Mouse (Mus musculus) neural tube, embryonic 12.5 days (tissue): ENCODE measurements around the gene Arntl. TPM values are rescaled to one million over a fixed set of nuclear protein-coding genes. Genes with fewer than 3 reads are reported as not detected.

Experiments used
- ATAC-seq: fragments of 200-750 bp; cut with Nextera tagmentation; 2 replicates; pipeline ENCODE4 v1.8.0; 2017; ENCODE audit warnings: low read depth, mild to moderate bottlenecking, moderate TSS enrichment, moderate library complexity; ENCODE audit not compliant: low FRiP score
- H3K27ac ChIP-seq: fragments of 300-500 bp; sonication (generic); 2 replicates; pipeline ENCODE4 v1.5.1; 2016
- H3K27me3 ChIP-seq: fragments of 300-500 bp; sonication (generic); replicated peaks from 2 replicates; pipeline ENCODE4 v1.6.1; 2016; ENCODE audit warnings: mild to moderate bottlenecking
- H3K36me3 ChIP-seq: fragments of 300-500 bp; sonication (generic); 2 replicates; pipeline ENCODE4 v1.6.1; 2016; ENCODE audit warnings: mild to moderate bottlenecking
- H3K4me1 ChIP-seq: fragments of 300-500 bp; sonication (generic); 2 replicates; pipeline ENCODE4 v1.6.1; 2016
- H3K4me2 ChIP-seq: fragments of 300-500 bp; sonication (generic); replicated peaks from 2 replicates; pipeline ENCODE4 v1.6.1; 2016; ENCODE audit warnings: mild to moderate bottlenecking
- H3K4me3 ChIP-seq: fragments of 300-500 bp; sonication (generic); 2 replicates; pipeline ENCODE4 v1.5.1; 2016
- H3K9ac ChIP-seq: fragments of 300-500 bp; sonication (generic); 2 replicates; pipeline ENCODE4 v1.6.1; 2016; ENCODE audit warnings: mild to moderate bottlenecking
- H3K9me3 ChIP-seq: fragments of 300-500 bp; sonication (generic); 2 replicates; pipeline ENCODE4 v1.6.1; 2016; ENCODE audit warnings: mild to moderate bottlenecking
- WGBS: fragments of 180-500 bp; shearing (Covaris S2); methylation state at CpG from one replicate; pipeline ENCODE4 v1.1.7; 2016; 5-methylcytosine and 5-hydroxymethylcytosine counted together
- polyA plus RNA-seq: library from polyadenylated mRNA; unstranded; fragments of >200 nt; fragmentation: Nextera tagmentation; extraction: Ambion mirVana; gene quantifications from 2 replicates; pipeline ENCODE4 v1.2.1, GENCODE M21; 2016

Gene Arntl
- polyA plus RNA-seq, 1 experiment from 2014 or later, result 7.6 TPM

- H3K36me3 ChIP-seq, result no peaks in the 10 kb centered on the region
- H3K4me2 ChIP-seq, result no peak overlapping the region
- no peaks in the 10 kb centered on the region for H3K4me1 ChIP-seq
- ATAC-seq, result no peak
- H3K9ac ChIP-seq, result no peak overlapping the region
- no peak overlapping the region for H3K4me3 ChIP-seq
- no peaks in the 10 kb centered on the region for H3K9me3 ChIP-seq
- H3K27ac ChIP-seq, result no peak overlapping the region
- 58% methylated on average over 9 of the region's 9 CpGs for WGBS
- no peaks in the 10 kb centered on the region for H3K27me3 ChIP-seq
Measured at GRCm38 (mm10) chr7:113188566-113188965, 18.7 kb upstream of the Arntl start.

GRCm38 (mm10) chr7:113191787-113192186 is 15.5 kb upstream of the Arntl start:
- Histone ChIP-seq H3K36me3 (no peaks in the 10 kb centered on the region), H3K27ac (no peak overlapping the region), H3K4me1 (no peaks in the 10 kb centered on the region), H3K9ac (no peak overlapping the region), H3K9me3 (no peaks in the 10 kb centered on the region), H3K4me3 (no peak overlapping the region), H3K27me3 (no peaks in the 10 kb centered on the region), H3K4me2 (no peak overlapping the region)
- 72% methylated on average over 1 of the region's 1 CpGs for WGBS
- no peak for ATAC-seq

GRCm38 (mm10) chr7:113192714-113193365 is 14.4 kb upstream of the Arntl start:
- no peak overlapping the region for H3K4me2 ChIP-seq
- no peaks in the 10 kb centered on the region for H3K27me3 ChIP-seq
- no peak overlapping the region for H3K27ac ChIP-seq
- 0 out of 2 replicates have a peak, but pooled peaks cover 2% of the 10 kb centered on the region for H3K4me1 ChIP-seq
- no peak overlapping the region for H3K4me3 ChIP-seq
- no peaks in the 10 kb centered on the region for H3K36me3 ChIP-seq
- 59% methylated on average over 8 of the region's 8 CpGs for WGBS
- no peak for ATAC-seq
- H3K9ac ChIP-seq, result no peak overlapping the region
- no peaks in the 10 kb centered on the region for H3K9me3 ChIP-seq

- Histone ChIP-seq H3K27ac (no peak overlapping the region), H3K9ac (no peak overlapping the region), H3K27me3 (no peaks in the 10 kb centered on the region), H3K4me1 (0 out of 2 replicates have a peak, but pooled peaks cover 2% of the 10 kb centered on the region), H3K9me3 (no peaks in the 10 kb centered on the region), H3K36me3 (no peaks in the 10 kb centered on the region), H3K4me2 (no peak overlapping the region), H3K4me3 (no peak overlapping the region)
- ATAC-seq, result no peak
Measured at GRCm38 (mm10) chr7:113193872-113194271, 13.4 kb upstream of the Arntl start.

- H3K36me3 ChIP-seq, result no peaks in the 10 kb centered on the region
- no peak overlapping the region for H3K4me2 ChIP-seq
- no peak overlapping the region for H3K27ac ChIP-seq
- no peaks in the 10 kb centered on the region for H3K27me3 ChIP-seq
- H3K9ac ChIP-seq, result no peak overlapping the region
- ATAC-seq, result no peak
- H3K9me3 ChIP-seq, result no peaks in the 10 kb centered on the region
- no peak overlapping the region for H3K4me3 ChIP-seq
- 0 out of 2 replicates have a peak, but pooled peaks cover 2% of the 10 kb centered on the region for H3K4me1 ChIP-seq
- 69% methylated on average over 2 of the region's 2 CpGs for WGBS
Measured at GRCm38 (mm10) chr7:113195271-113195670, 12.0 kb upstream of the Arntl start.

- no peak for ATAC-seq
- Histone ChIP-seq H3K9me3 (no peaks in the 10 kb centered on the region), H3K9ac (no peak overlapping the region), H3K4me2 (no peak overlapping the region), H3K4me3 (no peak overlapping the region), H3K36me3 (no peaks in the 10 kb centered on the region), H3K4me1 (0 out of 2 replicates have a peak, but pooled peaks cover 2% of the 10 kb centered on the region), H3K27me3 (no peaks in the 10 kb centered on the region), H3K27ac (no peak overlapping the region)
- 87% methylated on average over 3 of the region's 3 CpGs for WGBS
Measured at GRCm38 (mm10) chr7:113196171-113196570, 11.1 kb upstream of the Arntl start.

GRCm38 (mm10) chr7:113197161-113197775 is 10.0 kb upstream of the Arntl start:
- Histone ChIP-seq H3K4me2 (no peak overlapping the region), H3K27ac (no peak overlapping the region), H3K9ac (no peak overlapping the region), H3K27me3 (no peaks in the 10 kb centered on the region), H3K4me3 (no peak overlapping the region), H3K4me1 (0 out of 2 replicates have a peak, but pooled peaks cover 2% of the 10 kb centered on the region), H3K9me3 (no peaks in the 10 kb centered on the region), H3K36me3 (no peaks in the 10 kb centered on the region)
- 55% methylated on average over 10 of the region's 10 CpGs for WGBS
- no peak for ATAC-seq

- ATAC-seq, result no peak
- WGBS, result 58% methylated on average over 3 of the region's 3 CpGs
- no peaks in the 10 kb centered on the region for H3K9me3 ChIP-seq
- peaks cover 23% of the 10 kb centered on the region for H3K27me3 ChIP-seq
- no peak overlapping the region for H3K27ac ChIP-seq
- H3K36me3 ChIP-seq, result no peaks in the 10 kb centered on the region
- H3K4me3 ChIP-seq, result no peak overlapping the region
- no peak overlapping the region for H3K4me2 ChIP-seq
- peaks cover 5% of the 10 kb centered on the region; the same call in 1 of the 2 replicates for H3K4me1 ChIP-seq
- H3K9ac ChIP-seq, result no peak overlapping the region
Measured at GRCm38 (mm10) chr7:113201584-113201983, 5.7 kb upstream of the Arntl start.

- Histone ChIP-seq H3K9me3 (no peaks in the 10 kb centered on the region), H3K9ac (peak overlapping the region; percentile 73), H3K4me1 (peaks cover 13% of the 10 kb centered on the region), H3K4me2 (peak overlapping the region; percentile 84), H3K27ac (no peak overlapping the region; the same call in 1 of the 2 replicates), H3K4me3 (peak overlapping the region; percentile 82), H3K27me3 (peaks cover 61% of the 10 kb centered on the region), H3K36me3 (no peaks in the 10 kb centered on the region)
- peak; percentile 79 for ATAC-seq
- under 1% methylated on average over 95 of the region's 98 CpGs for WGBS
Measured at GRCm38 (mm10) chr7:113207471-113208387, 464 bp downstream of the Arntl start.

GRCm38 (mm10) chr7:113208388-113208753 is 1.1 kb downstream of the Arntl start:
- no peak for ATAC-seq
- peak overlapping the region; percentile 84 for H3K4me2 ChIP-seq
- peak overlapping the region; percentile 82 for H3K4me3 ChIP-seq
- H3K27ac ChIP-seq, result no peak overlapping the region
- WGBS, result 2% methylated on average over 19 of the region's 19 CpGs
- peaks cover 59% of the 10 kb centered on the region for H3K27me3 ChIP-seq
- H3K4me1 ChIP-seq, result peaks cover 13% of the 10 kb centered on the region
- no peaks in the 10 kb centered on the region for H3K9me3 ChIP-seq
- H3K9ac ChIP-seq, result peak overlapping the region; percentile 73
- H3K36me3 ChIP-seq, result no peaks in the 10 kb centered on the region

- Histone ChIP-seq H3K4me3 (no peak overlapping the region), H3K4me2 (no peak overlapping the region), H3K36me3 (no peaks in the 10 kb centered on the region), H3K27me3 (peaks cover 50% of the 10 kb centered on the region), H3K27ac (no peak overlapping the region), H3K9me3 (no peaks in the 10 kb centered on the region), H3K4me1 (peaks cover 17% of the 10 kb centered on the region), H3K9ac (no peak overlapping the region)
- WGBS, result 38% methylated on average over 4 of the region's 4 CpGs
- ATAC-seq, result no peak
Measured at GRCm38 (mm10) chr7:113210441-113210840, 3.2 kb downstream of the Arntl start.
